Mouse (Mus musculus): ENCODE results near the gene Tex2. TPM values are rescaled to one million over a fixed set of nuclear protein-coding genes. Genes with fewer than 3 reads are reported as not detected.

Tex2 gene
- polyA plus RNA-seq, 1 experiment from 2014 or later = 7.6 TPM

DNA sequence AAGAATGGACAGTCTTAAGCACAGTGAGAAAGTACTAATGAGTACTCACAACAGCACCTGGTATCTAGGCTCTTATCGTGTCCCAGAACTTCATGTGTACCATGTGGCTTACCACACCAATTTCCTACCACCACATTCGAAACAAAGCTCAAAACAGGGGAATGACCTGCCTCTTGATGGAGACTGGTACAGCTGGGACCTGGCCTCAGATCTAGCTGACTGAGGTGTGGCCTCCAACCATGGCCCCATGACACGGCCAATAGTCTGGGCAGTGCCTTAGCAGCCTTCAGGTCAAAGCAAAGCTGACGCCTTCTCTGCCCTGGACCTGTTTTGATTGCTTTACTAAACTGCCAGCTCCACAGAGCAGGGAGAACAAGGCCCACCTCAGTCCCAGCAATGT is 56.5 kb downstream of the Tex2 start:
- 60% methylated on average over 4 of the region's 4 CpGs for WGBS
- Histone ChIP-seq H3K4me3 (ENCODE audit: low read depth, low read length) (no peak overlapping the region), H3K27ac (replicated peaks; ENCODE audit: low read depth, low read length) (0 out of 2 replicates have a peak overlapping the region, but pooled peaks have one; percentile 26), H3K4me1 (ENCODE audit: control insufficient read depth, insufficient read depth, low read length) (peaks cover 6% of the 10 kb centered on the region; the same call in 1 of the 2 replicates), H3K27me3 (ENCODE audit: control insufficient read depth, insufficient read depth, low read length) (no peaks in the 10 kb centered on the region), H3K9me3 (ENCODE audit: control insufficient read depth, low read length) (no peaks in the 10 kb centered on the region), H3K9ac (ENCODE audit: low read length) (no peak overlapping the region), H3K4me2 (ENCODE audit: low read depth, severe bottlenecking) (no peak overlapping the region), H3K36me3 (ENCODE audit: control insufficient read depth, insufficient read depth, low read length) (peaks cover 3% of the 10 kb centered on the region; the same call in 1 of the 2 replicates)
- ATAC-seq (ENCODE audit: insufficient number of reproducible peaks, low FRiP score, low TSS enrichment, low read depth) = no peak
- no peak for DNase-seq (ENCODE audit: low spot score)

DNA sequence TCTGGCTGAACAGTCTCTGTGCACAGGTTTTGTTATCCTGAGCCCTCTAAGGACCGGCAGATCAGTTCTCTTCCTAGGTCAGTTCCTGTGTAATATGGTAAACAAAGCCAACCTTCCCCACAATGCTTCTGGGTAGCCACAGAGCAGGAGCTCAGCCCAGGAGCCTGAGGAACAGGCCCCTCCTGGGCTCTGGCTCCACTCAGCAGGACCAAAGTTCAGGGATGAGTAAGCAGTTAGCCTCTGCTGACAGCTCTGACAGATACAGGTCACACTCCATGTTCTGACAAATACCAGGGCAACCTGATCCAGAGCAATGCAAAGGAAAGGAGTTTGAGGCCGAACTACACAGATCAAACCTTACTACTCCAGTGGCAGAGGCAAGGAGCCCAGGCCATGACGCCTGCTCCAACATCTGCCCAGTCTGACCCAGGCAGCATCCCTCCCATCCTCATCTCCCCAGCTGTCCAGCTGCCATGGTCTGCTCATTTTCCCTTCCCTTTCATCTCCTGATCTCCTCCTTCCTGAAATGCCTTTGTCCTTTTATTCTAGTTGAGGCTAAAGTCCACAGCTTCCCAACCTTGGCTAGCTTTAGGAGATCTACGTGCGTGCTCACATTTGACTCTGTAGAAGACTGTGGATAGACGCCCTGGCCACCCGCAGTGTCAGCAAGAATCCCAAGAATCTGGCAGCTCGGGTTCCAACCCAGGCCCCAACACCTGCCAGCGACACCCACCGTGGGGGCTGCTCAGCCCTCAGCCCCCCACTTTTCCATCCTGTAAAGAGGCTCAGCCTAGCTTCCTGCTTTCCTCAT is 57.2 kb downstream of the Tex2 start:
- Histone ChIP-seq H3K4me3 (ENCODE audit: low read depth, low read length) (no peak overlapping the region), H3K9ac (ENCODE audit: low read length) (no peak overlapping the region), H3K27ac (replicated peaks; ENCODE audit: low read depth, low read length) (0 out of 2 replicates have a peak overlapping the region, but pooled peaks have one; percentile 26), H3K36me3 (ENCODE audit: control insufficient read depth, insufficient read depth, low read length) (peaks cover 2% of the 10 kb centered on the region; the same call in 1 of the 2 replicates), H3K4me1 (ENCODE audit: control insufficient read depth, insufficient read depth, low read length) (peaks cover 6% of the 10 kb centered on the region; the same call in 1 of the 2 replicates), H3K4me2 (ENCODE audit: low read depth, severe bottlenecking) (no peak overlapping the region), H3K27me3 (ENCODE audit: control insufficient read depth, insufficient read depth, low read length) (no peaks in the 10 kb centered on the region), H3K9me3 (ENCODE audit: control insufficient read depth, low read length) (no peaks in the 10 kb centered on the region)
- WGBS = 39% methylated on average over 10 of the region's 10 CpGs
- DNase-seq (ENCODE audit: low spot score) = no peak
- ATAC-seq (ENCODE audit: insufficient number of reproducible peaks, low FRiP score, low TSS enrichment, low read depth) = no peak

DNA sequence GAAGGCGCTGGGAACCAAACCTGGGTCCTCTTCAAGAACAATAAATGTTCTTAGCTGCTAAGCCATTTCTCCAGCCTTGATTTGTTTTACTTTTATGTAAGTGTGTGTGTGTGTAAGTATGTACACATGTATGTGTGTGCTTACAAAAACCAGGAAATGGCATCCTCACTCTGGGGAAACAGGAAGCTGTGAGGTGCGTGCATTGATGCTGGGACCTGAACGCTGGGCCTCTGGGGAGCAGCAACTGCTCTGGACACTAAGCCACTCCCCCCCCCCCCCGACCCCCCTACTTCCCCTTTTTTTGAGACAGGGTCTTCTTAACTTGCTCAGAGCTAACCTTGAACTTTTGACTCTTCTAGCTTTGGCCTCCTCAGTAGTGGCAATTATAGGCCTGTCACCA is 62.8 kb downstream of the Tex2 start:
- WGBS = 83% methylated on average over 4 of the region's 4 CpGs
- Histone ChIP-seq H3K4me2 (ENCODE audit: low read depth, severe bottlenecking) (no peak overlapping the region), H3K27me3 (ENCODE audit: control insufficient read depth, insufficient read depth, low read length) (no peaks in the 10 kb centered on the region), H3K9ac (ENCODE audit: low read length) (no peak overlapping the region), H3K9me3 (ENCODE audit: control insufficient read depth, low read length) (no peaks in the 10 kb centered on the region), H3K4me3 (ENCODE audit: low read depth, low read length) (no peak overlapping the region), H3K4me1 (ENCODE audit: control insufficient read depth, insufficient read depth, low read length) (no peaks in the 10 kb centered on the region), H3K27ac (replicated peaks; ENCODE audit: low read depth, low read length) (no peak overlapping the region), H3K36me3 (ENCODE audit: control insufficient read depth, insufficient read depth, low read length) (0 out of 2 replicates have a peak, but pooled peaks cover 2% of the 10 kb centered on the region)
- no peak for DNase-seq (ENCODE audit: low spot score)
- no peak for ATAC-seq (ENCODE audit: insufficient number of reproducible peaks, low FRiP score, low TSS enrichment, low read depth)

DNA sequence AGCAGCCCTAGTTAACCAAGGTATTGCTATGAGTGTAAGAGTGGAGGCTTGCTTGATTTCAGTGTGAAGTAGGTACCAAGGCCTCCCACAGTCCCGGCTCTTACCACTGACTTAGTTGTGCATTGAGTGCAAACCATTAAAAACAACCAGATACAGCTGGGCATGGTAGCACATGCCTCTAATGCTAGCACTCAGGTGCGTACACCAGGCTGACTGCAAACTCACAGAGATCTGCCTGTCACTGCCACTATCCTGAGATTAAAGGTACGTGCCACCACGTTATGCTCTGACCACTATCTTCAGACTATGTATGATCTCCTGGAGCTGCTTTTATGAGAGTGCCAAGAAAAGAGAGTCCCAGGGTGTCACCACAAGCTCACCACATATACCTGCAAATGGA is 67.1 kb downstream of the Tex2 start:
- no peak for ATAC-seq (ENCODE audit: insufficient number of reproducible peaks, low FRiP score, low TSS enrichment, low read depth)
- H3K36me3 ChIP-seq (ENCODE audit: control insufficient read depth, insufficient read depth, low read length) = peaks cover 4% of the 10 kb centered on the region; the same call in 1 of the 2 replicates
- no peak overlapping the region for H3K4me2 ChIP-seq (ENCODE audit: low read depth, severe bottlenecking)

DNA sequence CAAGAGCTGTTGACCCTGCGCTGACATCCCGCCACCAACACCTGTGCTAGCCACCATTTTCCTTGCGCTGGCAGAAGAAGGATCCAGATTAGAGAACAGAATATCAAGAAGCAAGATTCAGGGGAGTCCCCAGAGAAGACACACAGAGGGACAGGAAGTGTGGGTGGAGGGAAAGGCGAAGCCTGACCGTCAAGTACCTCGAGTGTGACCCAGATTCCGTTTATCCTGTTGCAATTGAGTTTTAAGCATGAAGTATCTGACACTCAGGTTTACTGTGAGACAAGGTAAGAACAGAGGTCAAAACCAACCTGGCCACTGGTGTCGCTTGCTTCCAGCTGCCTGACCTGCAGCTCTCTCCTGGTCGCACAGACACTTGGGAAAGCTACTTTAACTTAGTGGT is 68.3 kb downstream of the Tex2 start:
- Histone ChIP-seq H3K27me3 (ENCODE audit: control insufficient read depth, insufficient read depth, low read length) (no peaks in the 10 kb centered on the region), H3K9me3 (ENCODE audit: control insufficient read depth, low read length) (no peaks in the 10 kb centered on the region), H3K4me2 (ENCODE audit: low read depth, severe bottlenecking) (no peak overlapping the region), H3K9ac (ENCODE audit: low read length) (no peak overlapping the region), H3K4me1 (ENCODE audit: control insufficient read depth, insufficient read depth, low read length) (peaks cover 5% of the 10 kb centered on the region; the same call in 1 of the 2 replicates), H3K4me3 (ENCODE audit: low read depth, low read length) (no peak overlapping the region), H3K36me3 (ENCODE audit: control insufficient read depth, insufficient read depth, low read length) (peaks cover 2% of the 10 kb centered on the region; the same call in 1 of the 2 replicates), H3K27ac (replicated peaks; ENCODE audit: low read depth, low read length) (no peak overlapping the region)
- 92% methylated on average over 9 of the region's 9 CpGs for WGBS
- DNase-seq (ENCODE audit: low spot score) = no peak
- no peak for ATAC-seq (ENCODE audit: insufficient number of reproducible peaks, low FRiP score, low TSS enrichment, low read depth)

More for the DNA sequence above, 67.1 kb downstream of the Tex2 start:
- Histone ChIP-seq H3K4me1 (ENCODE audit: control insufficient read depth, insufficient read depth, low read length) (no peaks in the 10 kb centered on the region), H3K27ac (replicated peaks; ENCODE audit: low read depth, low read length) (no peak overlapping the region), H3K4me3 (ENCODE audit: low read depth, low read length) (no peak overlapping the region), H3K9me3 (ENCODE audit: control insufficient read depth, low read length) (no peaks in the 10 kb centered on the region), H3K9ac (ENCODE audit: low read length) (no peak overlapping the region), H3K27me3 (ENCODE audit: control insufficient read depth, insufficient read depth, low read length) (no peaks in the 10 kb centered on the region)
- no peak for DNase-seq (ENCODE audit: low spot score)
- WGBS = 92% methylated on average over 4 of the region's 4 CpGs

DNA sequence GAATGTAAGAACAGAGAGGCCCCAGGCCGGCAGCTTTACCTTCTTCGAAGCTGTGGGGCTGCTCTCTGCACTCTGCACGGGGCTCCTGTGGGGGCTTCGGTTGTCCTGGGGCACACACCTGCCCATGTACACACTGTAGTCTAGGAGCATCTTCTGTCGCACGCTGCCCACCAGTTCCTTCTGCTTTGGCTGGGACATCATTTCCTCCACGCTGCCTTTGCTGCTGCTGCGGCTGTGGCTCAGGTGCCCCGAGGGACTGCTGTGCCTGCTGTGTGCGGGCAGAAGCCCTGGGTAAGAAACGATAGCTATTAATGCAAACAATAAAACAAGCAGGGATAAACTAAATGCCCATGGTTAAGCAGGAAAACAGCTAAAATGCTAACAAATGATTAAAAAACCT is 69.1 kb downstream of the Tex2 start:
- Histone ChIP-seq H3K27me3 (ENCODE audit: control insufficient read depth, insufficient read depth, low read length) (no peaks in the 10 kb centered on the region), H3K4me1 (ENCODE audit: control insufficient read depth, insufficient read depth, low read length) (peaks cover 5% of the 10 kb centered on the region; the same call in 1 of the 2 replicates), H3K36me3 (ENCODE audit: control insufficient read depth, insufficient read depth, low read length) (peaks cover 2% of the 10 kb centered on the region; the same call in 1 of the 2 replicates), H3K9me3 (ENCODE audit: control insufficient read depth, low read length) (no peaks in the 10 kb centered on the region), H3K4me2 (ENCODE audit: low read depth, severe bottlenecking) (no peak overlapping the region), H3K9ac (ENCODE audit: low read length) (no peak overlapping the region), H3K4me3 (ENCODE audit: low read depth, low read length) (no peak overlapping the region), H3K27ac (replicated peaks; ENCODE audit: low read depth, low read length) (no peak overlapping the region)
- 83% methylated on average over 11 of the region's 11 CpGs for WGBS
- DNase-seq (ENCODE audit: low spot score) (no peak), ATAC-seq (ENCODE audit: insufficient number of reproducible peaks, low FRiP score, low TSS enrichment, low read depth) (no peak)

DNA sequence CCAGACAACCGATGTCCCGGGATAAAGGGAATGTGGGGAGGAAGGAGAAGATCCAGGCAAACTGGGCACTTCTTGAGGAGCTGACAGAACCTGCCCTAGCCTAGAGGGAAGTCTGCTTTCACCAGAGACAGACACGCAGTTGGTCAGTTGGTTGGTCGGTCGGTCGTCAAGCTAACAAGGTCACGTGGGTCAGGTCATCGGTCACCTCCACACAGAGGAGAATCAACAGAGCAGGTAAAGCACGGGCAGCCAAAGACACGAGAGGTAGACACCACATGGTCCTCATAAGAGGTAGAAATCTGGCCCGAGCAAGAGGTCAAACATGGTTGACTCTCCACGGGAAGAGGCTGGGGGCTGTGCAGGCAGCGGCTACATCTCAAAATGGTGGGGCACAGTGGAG is 70.2 kb downstream of the Tex2 start:
- no peaks in the 10 kb centered on the region for H3K9me3 ChIP-seq (ENCODE audit: control insufficient read depth, low read length)
- WGBS = 84% methylated on average over 13 of the region's 13 CpGs
- H3K4me1 ChIP-seq (ENCODE audit: control insufficient read depth, insufficient read depth, low read length) = peaks cover 5% of the 10 kb centered on the region; the same call in 1 of the 2 replicates
- H3K9ac ChIP-seq (ENCODE audit: low read length) = no peak overlapping the region
- ATAC-seq (ENCODE audit: insufficient number of reproducible peaks, low FRiP score, low TSS enrichment, low read depth) = no peak
- H3K4me3 ChIP-seq (ENCODE audit: low read depth, low read length) = no peak overlapping the region
- H3K4me2 ChIP-seq (ENCODE audit: low read depth, severe bottlenecking) = no peak overlapping the region
- H3K36me3 ChIP-seq (ENCODE audit: control insufficient read depth, insufficient read depth, low read length) = peaks cover 2% of the 10 kb centered on the region; the same call in 1 of the 2 replicates
- no peak overlapping the region for H3K27ac ChIP-seq (replicated peaks; ENCODE audit: low read depth, low read length)
- no peak for DNase-seq (ENCODE audit: low spot score)
- H3K27me3 ChIP-seq (ENCODE audit: control insufficient read depth, insufficient read depth, low read length) = no peaks in the 10 kb centered on the region

DNA sequence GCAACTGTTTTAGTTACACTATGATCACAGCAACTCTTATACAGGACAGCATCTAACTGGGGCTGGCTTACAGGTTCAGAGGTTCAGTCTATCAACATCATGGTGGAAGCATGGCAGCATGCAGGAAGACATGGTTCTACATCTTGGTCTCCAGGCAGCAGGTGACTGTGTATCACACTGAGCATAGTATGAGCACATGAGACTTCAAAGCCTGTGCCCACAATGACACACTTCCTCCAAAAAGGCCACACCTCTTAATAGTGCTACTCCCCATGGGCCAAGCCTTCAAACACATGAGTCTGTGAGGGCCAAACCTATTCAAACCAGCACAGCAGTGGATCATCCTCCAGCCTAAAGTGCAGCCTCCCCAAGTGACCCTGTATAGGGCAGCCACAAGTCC is 70.8 kb downstream of the Tex2 start:
- no peak for DNase-seq (ENCODE audit: low spot score)
- no peak overlapping the region for H3K9ac ChIP-seq (ENCODE audit: low read length)
- no peak overlapping the region for H3K27ac ChIP-seq (replicated peaks; ENCODE audit: low read depth, low read length)
- H3K9me3 ChIP-seq (ENCODE audit: control insufficient read depth, low read length) = no peaks in the 10 kb centered on the region
- H3K27me3 ChIP-seq (ENCODE audit: control insufficient read depth, insufficient read depth, low read length) = no peaks in the 10 kb centered on the region
- H3K4me1 ChIP-seq (ENCODE audit: control insufficient read depth, insufficient read depth, low read length) = peaks cover 5% of the 10 kb centered on the region; the same call in 1 of the 2 replicates
- peaks cover 2% of the 10 kb centered on the region; the same call in 1 of the 2 replicates for H3K36me3 ChIP-seq (ENCODE audit: control insufficient read depth, insufficient read depth, low read length)
- no peak for ATAC-seq (ENCODE audit: insufficient number of reproducible peaks, low FRiP score, low TSS enrichment, low read depth)
- H3K4me3 ChIP-seq (ENCODE audit: low read depth, low read length) = no peak overlapping the region
- H3K4me2 ChIP-seq (ENCODE audit: low read depth, severe bottlenecking) = no peak overlapping the region
